Mouse (Mus musculus): ENCODE measurements around the gene Itprip.

Itprip gene

DNA sequence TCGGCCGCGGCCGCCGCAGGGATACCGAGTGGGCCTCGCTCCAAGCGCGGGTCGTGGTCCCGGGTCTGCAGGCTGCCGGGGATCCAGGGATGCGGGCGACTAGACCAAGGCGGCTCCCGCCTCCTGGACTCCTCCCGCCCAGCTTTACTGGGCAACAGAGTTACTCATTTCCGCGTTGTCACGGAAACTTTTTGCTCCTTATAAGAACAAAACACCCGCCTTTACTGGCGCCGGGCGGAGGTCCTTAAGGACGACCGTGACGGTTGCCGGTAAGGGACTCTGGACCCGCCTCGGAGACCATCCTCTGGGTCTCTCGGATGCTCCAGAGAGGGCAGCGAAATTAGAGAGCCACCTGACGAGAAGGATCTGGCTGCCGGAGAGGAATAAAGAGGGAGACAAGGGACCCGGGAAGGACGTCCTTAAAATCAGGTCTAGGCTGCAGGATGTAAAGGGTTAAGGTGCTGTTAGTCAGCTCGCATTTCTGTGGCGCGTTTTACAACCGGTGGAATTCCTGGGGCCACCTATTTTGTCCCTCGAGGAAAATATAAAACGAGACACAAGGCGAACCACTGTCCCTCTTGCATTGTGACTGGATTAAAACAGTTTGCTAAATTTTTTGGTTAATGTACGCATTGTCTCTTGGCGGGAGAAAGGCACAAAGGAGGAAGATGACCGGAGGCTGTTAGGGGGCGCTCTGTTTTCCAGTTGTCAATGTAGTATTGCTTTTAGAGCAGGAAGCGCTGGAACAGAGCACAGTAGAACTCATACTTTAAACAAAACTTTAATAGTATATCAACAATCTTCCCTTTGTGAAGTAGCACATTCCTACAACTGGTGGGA lies at the start of gene Itprip, which contains the start of gene Cfap43:
Gene Itprip, minus strand, starts transcription at position 174 of the 840 bp plus-strand sequence.
Gene Cfap43, minus strand, starts transcription at position 162 of the 840 bp plus-strand sequence.
- DNase-seq (ENCODE audit: low read depth in 2 of 2, low spot score in 2 of 2) = peak; percentile 71 to 80

GRCm38 (mm10) chr19:47958181-47958580 lies 39.1 kb upstream of the Itprip start:
- DNase-seq (ENCODE audit: low read depth in 2 of 2, low spot score in 2 of 2) = no peak

GRCm38 (mm10) chr19:47953169-47953568 lies 34.1 kb upstream of the Itprip start:
- no peak for DNase-seq (ENCODE audit: low read depth in 2 of 2, low spot score in 2 of 2)

DNA sequence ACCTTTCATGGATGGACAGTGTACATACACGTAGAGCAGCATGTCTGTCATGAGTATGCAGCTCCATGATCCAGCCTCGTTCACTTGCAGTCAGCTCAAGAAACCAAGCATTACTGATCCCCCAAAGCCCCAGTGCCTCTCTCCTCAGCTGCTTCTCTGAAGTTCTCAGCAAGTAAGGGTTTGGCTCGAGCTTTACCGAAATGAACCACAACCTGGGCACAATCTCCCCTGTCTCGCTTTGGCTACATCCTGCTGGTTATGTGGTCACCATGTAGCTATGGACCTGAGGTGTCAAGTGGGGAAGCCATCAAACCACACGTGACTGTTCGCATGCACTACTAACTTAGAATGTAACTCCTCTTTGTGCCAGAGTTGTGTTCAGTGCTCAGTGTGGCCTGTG lies 31.8 kb upstream of the Itprip start:
- no peak for DNase-seq (ENCODE audit: low read depth in 2 of 2, low spot score in 2 of 2)

DNA sequence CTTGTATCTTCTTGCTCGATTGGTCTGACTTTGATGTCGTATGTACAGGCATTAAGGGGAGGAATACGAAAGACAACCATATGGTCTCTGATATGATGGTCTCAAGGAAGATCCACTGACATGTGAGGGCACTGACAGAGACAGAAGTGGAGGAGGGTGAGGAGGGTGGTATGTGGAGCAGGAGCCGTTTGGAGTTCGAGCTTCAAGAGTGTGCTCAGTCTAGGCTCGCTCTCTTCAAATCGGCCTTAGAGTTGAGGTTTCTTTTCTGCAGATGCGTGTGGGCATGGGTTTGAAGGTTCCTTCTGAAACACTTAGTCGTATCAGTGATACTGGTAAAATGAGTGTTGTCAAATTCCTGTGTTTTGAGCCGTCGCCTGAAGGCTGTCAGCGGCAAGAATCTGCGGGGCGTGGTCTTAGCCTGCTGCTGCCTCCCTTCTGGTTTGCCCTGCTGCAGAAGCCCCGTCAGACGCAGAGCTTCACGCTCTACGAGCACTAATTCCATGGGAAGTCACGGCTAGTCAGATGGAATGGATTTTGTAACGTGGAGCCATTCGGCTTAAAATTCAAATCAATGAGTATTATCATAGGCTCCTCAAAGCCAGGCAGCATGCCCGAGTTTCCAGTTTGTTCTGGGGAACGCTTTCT lies 27.8 kb upstream of the Itprip start:
- no peak for DNase-seq (ENCODE audit: low read depth in 2 of 2, low spot score in 2 of 2)

DNA sequence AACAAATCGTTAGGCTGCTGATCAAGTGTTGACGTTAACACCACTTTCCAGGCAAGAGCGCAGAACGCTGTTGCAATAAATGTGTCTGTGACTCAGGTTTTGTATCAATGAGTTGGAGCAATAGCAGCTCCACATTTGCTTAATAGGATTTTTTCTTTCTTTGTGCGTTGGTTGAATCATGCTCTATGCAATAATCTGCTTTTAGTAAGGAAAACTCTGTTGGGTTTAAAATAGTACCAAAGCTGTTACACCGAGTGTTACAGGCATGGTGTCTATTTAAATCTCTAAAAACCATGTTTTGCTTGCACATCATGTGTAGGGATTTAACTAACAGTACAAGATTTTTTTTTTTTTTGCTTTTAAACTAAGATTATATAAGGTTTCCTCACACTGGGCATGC lies 20.3 kb upstream of the Itprip start:
- no peak for DNase-seq (ENCODE audit: low read depth in 2 of 2, low spot score in 2 of 2)

DNA sequence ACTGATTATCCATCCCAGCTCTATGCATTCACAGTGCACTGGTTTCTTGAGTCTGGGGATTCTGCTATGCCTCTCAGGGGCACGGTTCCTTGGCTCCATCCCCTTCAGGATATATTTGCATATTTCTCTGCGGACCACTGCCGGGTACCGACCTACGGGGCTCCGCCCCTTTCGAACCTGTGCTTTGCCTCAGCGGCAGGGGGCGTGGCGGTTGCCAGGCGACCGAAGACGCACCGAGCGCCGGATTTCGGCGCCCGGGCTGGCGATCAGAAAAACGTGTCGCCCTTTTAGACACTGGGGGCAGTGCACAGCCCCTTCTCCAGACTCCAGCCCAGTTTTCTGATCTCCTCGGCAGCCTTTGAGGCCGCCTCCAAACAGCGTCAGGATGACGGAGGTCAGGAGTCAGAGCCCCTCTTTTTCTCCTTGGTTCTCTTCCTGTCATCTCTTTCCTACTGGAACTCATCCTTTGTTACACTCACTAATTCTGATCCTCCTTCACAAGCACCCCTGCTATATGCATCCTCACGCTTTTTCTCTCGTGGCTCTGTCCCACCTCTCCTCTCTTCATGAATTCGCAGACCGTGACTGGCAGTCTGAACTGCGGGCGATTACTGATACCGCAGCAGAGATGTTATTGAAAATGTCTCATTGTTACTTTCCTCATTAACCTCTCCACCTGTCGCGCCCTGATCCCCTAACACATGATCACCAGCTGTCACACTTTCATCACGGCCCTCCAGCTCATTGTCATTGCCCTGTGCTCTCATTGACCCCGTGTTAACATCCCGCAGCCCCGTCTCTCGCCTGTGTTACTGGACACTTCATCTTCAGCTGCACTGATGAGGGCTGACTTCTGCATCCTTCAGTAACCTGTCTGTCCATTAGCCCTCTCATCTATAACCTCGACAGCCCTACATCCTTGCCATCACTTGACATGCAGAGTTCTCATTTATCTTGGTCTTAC lies 18.6 kb upstream of the Itprip start, which contains the start of gene Cfap58:
Gene Cfap58, plus strand, starts transcription at position 233 of the 964 bp plus-strand sequence.
- DNase-seq (ENCODE audit: low read depth in 2 of 2, low spot score in 2 of 2) = peak; percentile 42 to 60

- no peak for DNase-seq (ENCODE audit: low read depth in 2 of 2, low spot score in 2 of 2)
These were observed 17.8 kb upstream of the Itprip start for GRCm38 (mm10) chr19:47936938-47937337.

- no peak for DNase-seq (ENCODE audit: low read depth in 2 of 2, low spot score in 2 of 2)
These were observed 17.4 kb upstream of the Itprip start for GRCm38 (mm10) chr19:47936490-47936889.

DNA sequence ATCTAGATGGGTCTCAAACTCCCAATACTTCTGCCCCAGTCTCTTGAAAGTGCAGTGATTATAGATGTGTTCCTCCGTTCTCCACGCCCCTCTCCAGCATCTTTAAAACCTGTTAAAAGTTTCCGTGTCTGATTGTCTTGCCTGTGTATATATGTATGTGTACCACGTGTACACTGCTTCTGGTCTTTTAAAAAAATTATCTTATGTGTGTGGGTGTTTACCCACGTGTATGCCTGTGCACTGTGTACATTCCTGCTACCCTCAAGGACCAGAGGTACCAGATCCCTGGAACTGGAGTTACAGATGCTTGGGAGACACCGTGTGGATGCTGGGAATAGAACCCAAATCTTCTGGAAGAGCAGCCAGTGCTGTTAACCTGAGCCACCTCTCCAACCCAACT lies 16.4 kb upstream of the Itprip start:
- DNase-seq (ENCODE audit: low read depth in 2 of 2, low spot score in 2 of 2) = no peak

- no peak for DNase-seq (ENCODE audit: low read depth in 2 of 2, low spot score in 2 of 2)
These were observed 15.6 kb upstream of the Itprip start for GRCm38 (mm10) chr19:47934636-47935238.

GRCm38 (mm10) chr19:47934146-47934545 lies 15.0 kb upstream of the Itprip start:
- DNase-seq (ENCODE audit: low read depth in 2 of 2, low spot score in 2 of 2) = no peak

GRCm38 (mm10) chr19:47931982-47932638 lies 13.0 kb upstream of the Itprip start:
- DNase-seq (ENCODE audit: low read depth in 2 of 2, low spot score in 2 of 2) = peak in 1 of 2 experiments; percentile 48

DNA sequence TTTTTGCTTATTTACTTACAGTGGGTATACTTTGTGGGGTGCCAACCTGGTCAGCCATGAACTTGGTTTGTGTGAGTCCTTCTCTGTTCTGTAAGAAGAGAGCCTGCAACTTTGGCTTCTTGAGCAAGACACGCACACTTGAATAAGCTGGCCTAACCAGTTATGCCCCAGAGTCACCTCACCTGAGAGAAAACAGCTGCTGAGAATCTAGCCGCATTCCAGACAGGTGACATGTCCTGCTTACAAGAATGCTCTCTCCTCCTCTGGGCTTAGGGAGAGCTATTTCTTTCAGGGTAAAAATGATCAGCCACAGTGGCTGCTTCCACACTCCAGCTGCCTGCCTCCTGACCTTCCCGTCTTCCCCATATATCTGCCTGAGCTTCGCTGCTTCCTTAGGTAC lies 9.9 kb upstream of the Itprip start:
- no peak for DNase-seq (ENCODE audit: low read depth in 2 of 2, low spot score in 2 of 2)

DNA sequence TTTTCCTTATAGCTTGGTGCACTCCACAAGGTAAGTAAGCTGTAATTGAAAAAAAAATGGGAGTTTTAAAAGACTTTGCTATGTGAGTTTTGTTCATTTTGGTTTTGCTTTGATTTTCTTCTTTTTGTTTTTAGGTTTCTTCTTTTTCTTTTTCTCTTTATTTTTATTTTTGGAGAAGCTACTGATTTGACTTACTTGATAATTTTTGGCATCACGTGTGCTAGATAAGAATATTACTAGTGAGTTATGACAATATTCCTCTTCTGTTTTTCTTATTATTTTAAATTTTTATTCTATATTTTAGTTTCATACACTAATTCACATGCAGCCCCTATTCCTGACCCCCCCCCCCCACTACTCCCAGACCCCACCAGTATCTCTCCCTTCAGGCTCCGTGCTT lies 7.9 kb upstream of the Itprip start:
- DNase-seq (ENCODE audit: low read depth in 2 of 2, low spot score in 2 of 2) = no peak

DNA sequence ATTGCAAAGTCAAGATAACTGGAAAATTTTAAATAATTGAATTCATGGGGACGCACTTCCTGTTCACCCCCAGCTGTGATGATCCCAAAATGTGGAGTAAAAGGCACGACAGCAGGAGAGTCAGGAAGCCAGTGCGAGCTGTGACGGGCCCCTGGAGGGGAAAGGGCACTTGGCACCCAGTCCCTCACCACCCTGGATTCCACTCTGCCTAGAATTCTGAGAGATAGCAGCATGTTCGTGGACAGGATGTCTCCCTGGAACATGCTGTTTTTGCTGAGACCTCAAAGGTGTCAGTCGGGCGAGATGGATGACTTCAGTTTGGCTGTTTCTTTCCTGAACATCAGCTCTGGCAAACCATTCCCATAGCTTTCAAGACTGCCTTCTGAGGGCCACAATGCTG lies 6.7 kb upstream of the Itprip start:
- no peak for DNase-seq (ENCODE audit: low read depth in 2 of 2, low spot score in 2 of 2)

GRCm38 (mm10) chr19:47919966-47920375 lies 872 bp upstream of the Itprip start:
- DNase-seq (ENCODE audit: low read depth in 2 of 2, low spot score in 2 of 2) = no peak

GRCm38 (mm10) chr19:47918455-47919101 lies 521 bp downstream of the Itprip start:
- peak; percentile 15 to 28 for DNase-seq (ENCODE audit: low read depth in 2 of 2, low spot score in 2 of 2)

- no peak for DNase-seq (ENCODE audit: low read depth in 2 of 2, low spot score in 2 of 2)
These were observed 1.1 kb downstream of the Itprip start for GRCm38 (mm10) chr19:47918016-47918415.

DNA sequence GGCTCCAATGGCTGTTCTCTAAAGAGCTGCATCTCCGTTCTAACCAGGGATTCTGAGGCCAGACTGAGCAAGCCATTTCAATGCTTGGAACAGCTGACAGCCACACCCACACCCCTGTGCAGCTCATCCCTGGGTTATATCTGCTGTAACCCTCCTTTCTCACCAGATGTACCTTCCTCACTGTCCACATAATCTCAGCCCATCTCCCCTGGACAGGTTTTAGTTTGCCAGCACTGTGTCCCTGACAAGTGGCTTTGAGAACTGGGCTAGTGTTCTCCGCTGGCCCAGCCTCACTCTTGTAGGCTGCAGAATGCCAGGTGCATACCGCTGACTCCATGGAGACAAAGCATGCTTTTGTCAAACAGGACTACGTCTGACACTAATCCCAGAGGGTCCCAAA lies 1.7 kb downstream of the Itprip start:
- DNase-seq (ENCODE audit: low read depth in 2 of 2, low spot score in 2 of 2) = no peak

All from CD8-positive naive resting alpha-beta T cell, adult 2 months (primary cell).